Mouse (Mus musculus): ENCODE measurements around the gene Hspb1. TPM values are rescaled to one million over a fixed set of nuclear protein-coding genes. Genes with fewer than 3 reads are reported as not detected.
A peak's percentile ranks its signal among the peaks of the same experiment; 100 is the strongest.

Gene Hspb1
- 29.6 and 40.7 TPM in 2 replicates for polyA plus RNA-seq (2012; rRNA removed)

GRCm38 (mm10) chr5:135887675-135888102, at the start of gene Hspb1:
TSS of gene Hspb1 (plus strand) at chr5:135887919.
- no peak for DNase-seq (ENCODE audit: extremely low spot score in 1 of 2, low spot score in 1 of 2)

- no peak for DNase-seq (ENCODE audit: extremely low spot score in 1 of 2, low spot score in 1 of 2)
These were observed 46.1 kb upstream of the Hspb1 start for GRCm38 (mm10) chr5:135841651-135842050.

GRCm38 (mm10) chr5:135843418-135843817, 44.3 kb upstream of the Hspb1 start:
- no peak for DNase-seq (ENCODE audit: extremely low spot score in 1 of 2, low spot score in 1 of 2)

- DNase-seq (ENCODE audit: extremely low spot score in 1 of 2, low spot score in 1 of 2), result peak in 1 of 2 experiments; percentile 57
These were observed 41.9 kb upstream of the Hspb1 start for GRCm38 (mm10) chr5:135845676-135846320.

GRCm38 (mm10) chr5:135847460-135847859, 40.3 kb upstream of the Hspb1 start:
- no peak for DNase-seq (ENCODE audit: extremely low spot score in 1 of 2, low spot score in 1 of 2)

- peak in 1 of 2 experiments; percentile 53 for DNase-seq (ENCODE audit: extremely low spot score in 1 of 2, low spot score in 1 of 2)
These were observed 39.8 kb upstream of the Hspb1 start for GRCm38 (mm10) chr5:135847881-135848280.

- peak in 1 of 2 experiments; percentile 58 for DNase-seq (ENCODE audit: extremely low spot score in 1 of 2, low spot score in 1 of 2)
These were observed 36.7 kb upstream of the Hspb1 start for GRCm38 (mm10) chr5:135851024-135851423.

GRCm38 (mm10) chr5:135851481-135851880, 36.2 kb upstream of the Hspb1 start:
- DNase-seq (ENCODE audit: extremely low spot score in 1 of 2, low spot score in 1 of 2), result no peak

GRCm38 (mm10) chr5:135852421-135852820, 35.3 kb upstream of the Hspb1 start:
- DNase-seq (ENCODE audit: extremely low spot score in 1 of 2, low spot score in 1 of 2), result no peak

GRCm38 (mm10) chr5:135853731-135854130, 34.0 kb upstream of the Hspb1 start:
- DNase-seq (ENCODE audit: extremely low spot score in 1 of 2, low spot score in 1 of 2), result peak in 1 of 2 experiments; percentile 23

GRCm38 (mm10) chr5:135855156-135855555, 32.6 kb upstream of the Hspb1 start:
- DNase-seq (ENCODE audit: extremely low spot score in 1 of 2, low spot score in 1 of 2), result peak in 1 of 2 experiments; percentile 90

GRCm38 (mm10) chr5:135866662-135867061, 21.1 kb upstream of the Hspb1 start:
- no peak for DNase-seq (ENCODE audit: extremely low spot score in 1 of 2, low spot score in 1 of 2)

- peak in 1 of 2 experiments; percentile 62 for DNase-seq (ENCODE audit: extremely low spot score in 1 of 2, low spot score in 1 of 2)
These were observed 19.8 kb upstream of the Hspb1 start for GRCm38 (mm10) chr5:135867637-135868593.

GRCm38 (mm10) chr5:135868653-135869052, 19.1 kb upstream of the Hspb1 start:
- DNase-seq (ENCODE audit: extremely low spot score in 1 of 2, low spot score in 1 of 2), result no peak

GRCm38 (mm10) chr5:135869661-135870423, 17.9 kb upstream of the Hspb1 start:
- no peak for DNase-seq (ENCODE audit: extremely low spot score in 1 of 2, low spot score in 1 of 2)

- no peak for DNase-seq (ENCODE audit: extremely low spot score in 1 of 2, low spot score in 1 of 2)
These were observed 17.2 kb upstream of the Hspb1 start for GRCm38 (mm10) chr5:135870505-135870904.

GRCm38 (mm10) chr5:135872996-135873395, 14.7 kb upstream of the Hspb1 start:
- no peak for DNase-seq (ENCODE audit: extremely low spot score in 1 of 2, low spot score in 1 of 2)

GRCm38 (mm10) chr5:135873753-135874152, 14.0 kb upstream of the Hspb1 start:
- DNase-seq (ENCODE audit: extremely low spot score in 1 of 2, low spot score in 1 of 2), result no peak

- DNase-seq (ENCODE audit: extremely low spot score in 1 of 2, low spot score in 1 of 2), result peak in 1 of 2 experiments; percentile 70
These were observed 10.5 kb upstream of the Hspb1 start for GRCm38 (mm10) chr5:135877180-135877579.

- peak in 1 of 2 experiments; percentile 73 for DNase-seq (ENCODE audit: extremely low spot score in 1 of 2, low spot score in 1 of 2)
These were observed 9.9 kb upstream of the Hspb1 start for GRCm38 (mm10) chr5:135877831-135878231.

Measured in frontal cortex, adult 2 months (tissue).